Mouse (Mus musculus) heart, embryonic 14.5 days (tissue): ENCODE data around the gene Pdzd2. TPM values are rescaled to one million over a fixed set of nuclear protein-coding genes. Genes with fewer than 3 reads are reported as not detected.
A peak's percentile ranks its signal among the peaks of the same experiment; 100 is the strongest.

Source experiments
- ATAC-seq: fragments of 200-750 bp; cut with Nextera tagmentation; 2 replicates; pipeline ENCODE4 v1.8.0; 2017; ENCODE audit warnings: low read depth, moderate TSS enrichment; ENCODE audit not compliant: insufficient number of reproducible peaks, insufficient read depth, low FRiP score
- H3K27ac ChIP-seq, 2 experiments: fragments of 200-500 bp in 1 of 2; fragments of 300-500 bp in 1 of 2; sonication (generic) in 1 of 2; replicated peaks in 1 of 2; 2 replicates each; pipeline ENCODE4 v1.5.1; 2012 to 2014; ENCODE audit warnings: low read depth in 2 of 2, low read length in 2 of 2, control low read depth in 1 of 2, mild to moderate bottlenecking in 1 of 2, mixed read lengths in 1 of 2; ENCODE audit not compliant: control insufficient read depth in 1 of 2, insufficient read depth in 1 of 2
- H3K27me3 ChIP-seq: fragments of 300-500 bp; sonication (generic); 2 replicates; pipeline ENCODE4 v1.6.1; 2014; ENCODE audit warnings: mild to moderate bottlenecking, low read length, control low read depth; ENCODE audit not compliant: control insufficient read depth, insufficient read depth
- H3K36me3 ChIP-seq: fragments of 300-500 bp; sonication (generic); 2 replicates; pipeline ENCODE4 v1.6.1; 2014; ENCODE audit warnings: mild to moderate bottlenecking, control low read depth, low read length, mixed read lengths; ENCODE audit not compliant: control insufficient read depth, insufficient read depth
- H3K4me1 ChIP-seq, 2 experiments: fragments of 200-500 bp in 1 of 2; fragments of 300-500 bp in 1 of 2; sonication (generic) in 1 of 2; 2 replicates each; pipeline ENCODE4 v1.6.1; 2012 to 2014; ENCODE audit warnings: low read length in 2 of 2, control low read depth in 1 of 2, mixed read lengths in 1 of 2; ENCODE audit not compliant: control insufficient read depth in 2 of 2, insufficient read depth in 2 of 2
- H3K4me2 ChIP-seq: fragments of 300-500 bp; sonication (generic); 2 replicates; pipeline ENCODE4 v1.6.1; 2014; ENCODE audit warnings: mild to moderate bottlenecking, low read length
- H3K4me3 ChIP-seq, 2 experiments: fragments of 200-500 bp in 1 of 2; fragments of 300-500 bp in 1 of 2; sonication (generic) in 1 of 2; 2 replicates each; pipeline ENCODE4 v1.5.1; 2012 to 2014; ENCODE audit warnings: low read length in 2 of 2, mild to moderate bottlenecking in 2 of 2, control low read depth in 1 of 2, low read depth in 1 of 2, moderate library complexity in 1 of 2; ENCODE audit not compliant: control insufficient read depth in 1 of 2, insufficient read depth in 1 of 2
- H3K9ac ChIP-seq: fragments of 300-500 bp; sonication (generic); 2 replicates; pipeline ENCODE4 v1.6.1; 2014; ENCODE audit warnings: mild to moderate bottlenecking, low read length
- H3K9me3 ChIP-seq: fragments of 300-500 bp; sonication (generic); 2 replicates; pipeline ENCODE4 v1.6.1; 2016; ENCODE audit warnings: low read length, control low read depth; ENCODE audit not compliant: control insufficient read depth
- WGBS: fragments of 180-500 bp; shearing (Covaris S2); extraction: QIAGEN DNeasy Blood & Tissue Kit; methylation state at CpG from one replicate; pipeline ENCODE4 v1.1.7; 2014; 5-methylcytosine and 5-hydroxymethylcytosine counted together
- polyA plus RNA-seq: library from polyadenylated mRNA; unstranded; fragments of >200 nt; fragmentation: Nextera tagmentation; extraction: Ambion mirVana; gene quantifications from 2 replicates; pipeline ENCODE4 v1.2.1, GENCODE M21; 2014

Gene Pdzd2
- polyA plus RNA-seq, 1 experiment from 2014 or later, result 16.8 TPM

GRCm38 (mm10) chr15:12384679-12385078 is 355.0 kb downstream of the Pdzd2 start:
- Histone ChIP-seq H3K27me3 (no peaks in the 10 kb centered on the region), H3K9me3 (no peaks in the 10 kb centered on the region), H3K36me3 (peaks cover 17% of the 10 kb centered on the region; the same call in 1 of the 2 replicates), H3K4me1 (no peaks in the 10 kb centered on the region), H3K4me2 (no peak overlapping the region), H3K4me3 (no peak overlapping the region), H3K27ac (no peak overlapping the region), H3K9ac (no peak overlapping the region)
- WGBS, result 32% methylated on average over 13 of the region's 13 CpGs
- no peak for ATAC-seq

- Histone ChIP-seq H3K27ac (no peak overlapping the region), H3K9ac (no peak overlapping the region), H3K4me1 (peaks cover 6 to 8% of the 10 kb centered on the region in 2 experiments; a peak in 2 of 4 replicates), H3K36me3 (peaks cover 10% of the 10 kb centered on the region; the same call in 1 of the 2 replicates), H3K27me3 (no peaks in the 10 kb centered on the region), H3K4me2 (no peak overlapping the region), H3K9me3 (no peaks in the 10 kb centered on the region), H3K4me3 (no peak overlapping the region)
- no peak for ATAC-seq
- whole genome bisulfite sequencing, result 52% methylated on average over 5 of the region's 5 CpGs
These were observed 359.2 kb downstream of the Pdzd2 start for GRCm38 (mm10) chr15:12380548-12380947.

GRCm38 (mm10) chr15:12380057-12380456 is 359.7 kb downstream of the Pdzd2 start:
- ATAC-seq, result no peak
- no peak overlapping the region for H3K4me3 ChIP-seq
- 91% methylated on average over 3 of the region's 3 CpGs for WGBS

GRCm38 (mm10) chr15:12377800-12378199 is 361.9 kb downstream of the Pdzd2 start:
- Histone ChIP-seq H3K4me3 (no peak overlapping the region), H3K36me3 (peaks cover 17% of the 10 kb centered on the region), H3K27ac (no peak overlapping the region), H3K27me3 (no peaks in the 10 kb centered on the region), H3K4me2 (no peak overlapping the region), H3K9me3 (no peaks in the 10 kb centered on the region), H3K4me1 (peaks cover 10 to 12% of the 10 kb centered on the region in 2 experiments; a peak in 3 of 4 replicates), H3K9ac (no peak overlapping the region)
- 85% methylated on average over 10 of the region's 10 CpGs for WGBS
- no peak for ATAC-seq

More at GRCm38 (mm10) chr15:12380057-12380456, 359.7 kb downstream of the Pdzd2 start:
- Histone ChIP-seq H3K27me3 (no peaks in the 10 kb centered on the region), H3K9me3 (no peaks in the 10 kb centered on the region), H3K4me2 (no peak overlapping the region), H3K36me3 (peaks cover 6% of the 10 kb centered on the region; the same call in 1 of the 2 replicates), H3K27ac (no peak overlapping the region), H3K4me1 (peaks cover 10% of the 10 kb centered on the region in 2 experiments; a peak in 3 of 4 replicates), H3K9ac (no peak overlapping the region)

GRCm38 (mm10) chr15:12376491-12377069 is 363.1 kb downstream of the Pdzd2 start:
- Histone ChIP-seq H3K4me3 (no peak overlapping the region), H3K27ac (peak overlapping the region; percentile 5 to 70; a peak in 2 of 4 replicates), H3K27me3 (no peaks in the 10 kb centered on the region), H3K9ac (no peak overlapping the region), H3K9me3 (no peaks in the 10 kb centered on the region), H3K4me1 (peaks cover 10 to 12% of the 10 kb centered on the region in 2 experiments; a peak in 3 of 4 replicates), H3K36me3 (peaks cover 17% of the 10 kb centered on the region), H3K4me2 (peak overlapping the region; percentile 61)
- WGBS, result 51% methylated on average over 13 of the region's 13 CpGs
- no peak for ATAC-seq

GRCm38 (mm10) chr15:12375641-12376311 is 363.9 kb downstream of the Pdzd2 start:
- Histone ChIP-seq H3K4me2 (peak overlapping the region; percentile 61), H3K9me3 (no peaks in the 10 kb centered on the region), H3K36me3 (peaks cover 17% of the 10 kb centered on the region), H3K27ac (peak overlapping the region; percentile 5 to 70; a peak in 3 of 4 replicates), H3K4me3 (peak overlapping the region; percentile 33 to 41), H3K9ac (peak overlapping the region; percentile 62), H3K27me3 (no peaks in the 10 kb centered on the region), H3K4me1 (peaks cover 12% of the 10 kb centered on the region in 2 experiments; a peak in 3 of 4 replicates)
- peak; percentile 82 for ATAC-seq
- WGBS, result 6% methylated on average over 19 of the region's 19 CpGs

- ATAC-seq, result no peak
- H3K4me3 ChIP-seq, result peak overlapping the region; percentile 33 to 41
- H3K4me2 ChIP-seq, result peak overlapping the region; percentile 61
- peaks cover 17% of the 10 kb centered on the region for H3K36me3 ChIP-seq
- H3K9me3 ChIP-seq, result no peaks in the 10 kb centered on the region
- no peaks in the 10 kb centered on the region for H3K27me3 ChIP-seq
- peak overlapping the region; percentile 46 to 67; a peak in 3 of 4 replicates for H3K27ac ChIP-seq
- peak overlapping the region; percentile 59 for H3K9ac ChIP-seq
- H3K4me1 ChIP-seq, result peaks cover 12% of the 10 kb centered on the region in 2 experiments; a peak in 3 of 4 replicates
- WGBS, result 61% methylated on average over 18 of the region's 18 CpGs
These were observed 364.8 kb downstream of the Pdzd2 start for GRCm38 (mm10) chr15:12374916-12375315.
